Mouse (Mus musculus) intestine, embryonic 16.5 days (tissue): Measurements from ENCODE around the gene Pcdh9. TPM values are rescaled to one million over a fixed set of nuclear protein-coding genes. Genes with fewer than 3 reads are reported as not detected.

ENCODE experiments used
- ATAC-seq: fragments of 200-750 bp; cut with Nextera tagmentation; 2 replicates; pipeline ENCODE4 v1.8.0; 2017; ENCODE audit warnings: moderate TSS enrichment, moderate library complexity
- H3K27ac ChIP-seq: fragments of 300-500 bp; sonication (generic); 2 replicates; pipeline ENCODE4 v1.5.1; 2014; ENCODE audit warnings: mild to moderate bottlenecking, low read length
- H3K27me3 ChIP-seq: fragments of 300-500 bp; sonication (generic); replicated peaks from 2 replicates; pipeline ENCODE4 v1.6.1; 2014; ENCODE audit warnings: low read length, control low read depth, mixed read lengths; ENCODE audit not compliant: control insufficient read depth, insufficient read depth
- H3K36me3 ChIP-seq: fragments of 300-500 bp; sonication (generic); 2 replicates; pipeline ENCODE4 v1.6.1; 2014; ENCODE audit warnings: low read length, control low read depth; ENCODE audit not compliant: control insufficient read depth, insufficient read depth
- H3K4me1 ChIP-seq: fragments of 300-500 bp; sonication (generic); 2 replicates; pipeline ENCODE4 v1.6.1; 2014; ENCODE audit warnings: low read length, control low read depth, mixed read lengths; ENCODE audit not compliant: control insufficient read depth, insufficient read depth
- H3K4me2 ChIP-seq: fragments of 300-500 bp; sonication (generic); 2 replicates; pipeline ENCODE4 v1.6.1; 2014; ENCODE audit warnings: low read depth, low read length, control low read depth
- H3K4me3 ChIP-seq: fragments of 300-500 bp; sonication (generic); 2 replicates; pipeline ENCODE4 v1.5.1; 2014; ENCODE audit warnings: mild to moderate bottlenecking, low read length
- H3K9ac ChIP-seq: fragments of 300-500 bp; sonication (generic); 2 replicates; pipeline ENCODE4 v1.6.1; 2014; ENCODE audit warnings: low read depth, low read length
- H3K9me3 ChIP-seq: fragments of 300-500 bp; sonication (generic); 2 replicates; pipeline ENCODE4 v1.6.1; 2016; ENCODE audit warnings: low read length, control low read depth; ENCODE audit not compliant: control insufficient read depth
- WGBS: fragments of 180-500 bp; shearing (Covaris S2); extraction: QIAGEN DNeasy Blood & Tissue Kit; methylation state at CpG from one replicate; pipeline ENCODE4 v1.1.7; 2014; 5-methylcytosine and 5-hydroxymethylcytosine counted together
- polyA plus RNA-seq: library from polyadenylated mRNA; unstranded; fragments of >200 nt; fragmentation: Nextera tagmentation; extraction: Ambion mirVana; gene quantifications from 2 replicates; pipeline ENCODE4 v1.2.1, GENCODE M21; 2015

Gene Pcdh9
- polyA plus RNA-seq, 1 experiment from 2014 or later: 14.6 TPM

GRCm38 (mm10) chr14:93826042-93826462 lies 64.4 kb downstream of the Pcdh9 start:
- Histone ChIP-seq H3K9me3 (no peaks in the 10 kb centered on the region), H3K4me2 (no peak overlapping the region), H3K27ac (no peak overlapping the region), H3K9ac (no peak overlapping the region), H3K27me3 (no peaks in the 10 kb centered on the region), H3K36me3 (no peaks in the 10 kb centered on the region), H3K4me3 (no peak overlapping the region), H3K4me1 (no peaks in the 10 kb centered on the region)
- WGBS: 42% methylated on average over 6 of the region's 6 CpGs
- ATAC-seq: no peak

DNA sequence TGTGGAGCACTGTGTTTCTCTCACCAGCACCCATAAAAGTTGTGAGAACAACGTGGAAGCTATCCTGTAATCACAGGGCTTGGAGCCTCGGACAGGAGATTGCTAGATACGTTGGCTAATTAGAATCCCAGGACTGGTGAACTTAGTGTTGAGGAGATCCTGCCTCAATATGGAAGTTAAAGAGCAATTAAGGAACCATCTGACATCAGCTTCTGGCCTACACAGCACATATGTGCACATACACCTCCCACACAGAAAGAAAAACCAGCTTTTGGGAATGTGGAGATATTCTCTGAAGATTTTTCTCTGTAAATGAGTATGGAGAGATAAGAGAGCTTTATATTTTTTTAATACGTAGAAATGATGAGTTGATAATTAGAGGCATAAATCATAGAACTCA lies 71.6 kb downstream of the Pcdh9 start:
- Histone ChIP-seq H3K4me3 (no peak overlapping the region), H3K36me3 (no peaks in the 10 kb centered on the region), H3K4me2 (no peak overlapping the region), H3K27me3 (no peaks in the 10 kb centered on the region), H3K4me1 (no peaks in the 10 kb centered on the region), H3K27ac (no peak overlapping the region), H3K9ac (no peak overlapping the region), H3K9me3 (no peaks in the 10 kb centered on the region)
- 82% methylated on average over 4 of the region's 4 CpGs for WGBS
- no peak for ATAC-seq

DNA sequence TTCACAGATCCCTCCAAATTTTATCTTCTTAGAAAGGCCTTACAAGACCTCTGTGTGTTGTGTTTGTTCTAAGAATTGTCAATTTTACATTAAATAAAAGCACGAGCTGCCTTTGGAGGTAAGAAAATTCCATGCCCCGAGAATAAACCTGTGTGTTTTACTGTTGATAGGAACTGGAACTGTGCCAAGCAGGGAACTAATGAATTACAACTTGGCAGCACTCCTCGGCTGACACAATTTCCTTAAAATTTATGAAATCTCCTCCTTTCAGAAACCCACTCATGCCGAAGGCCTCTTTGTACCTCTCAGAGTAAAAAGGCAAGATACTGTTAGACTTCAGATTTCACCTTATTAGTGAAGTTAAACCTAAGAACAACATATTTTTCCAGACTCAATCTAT lies 72.9 kb downstream of the Pcdh9 start:
- Histone ChIP-seq H3K4me1 (no peaks in the 10 kb centered on the region), H3K27ac (no peak overlapping the region), H3K4me3 (no peak overlapping the region), H3K9ac (no peak overlapping the region), H3K36me3 (no peaks in the 10 kb centered on the region), H3K9me3 (no peaks in the 10 kb centered on the region), H3K27me3 (no peaks in the 10 kb centered on the region), H3K4me2 (no peak overlapping the region)
- 36% methylated on average over 4 of the region's 4 CpGs for WGBS
- no peak for ATAC-seq

- no peaks in the 10 kb centered on the region for H3K4me1 ChIP-seq
- no peak overlapping the region for H3K9ac ChIP-seq
- no peak overlapping the region for H3K4me2 ChIP-seq
- no peak overlapping the region for H3K27ac ChIP-seq
- H3K27me3 ChIP-seq: no peaks in the 10 kb centered on the region
- no peaks in the 10 kb centered on the region for H3K9me3 ChIP-seq
- H3K36me3 ChIP-seq: no peaks in the 10 kb centered on the region
- no peak overlapping the region for H3K4me3 ChIP-seq
- 80% methylated on average over 3 of the region's 3 CpGs for WGBS
- no peak for ATAC-seq
These were observed 95.9 kb downstream of the Pcdh9 start for GRCm38 (mm10) chr14:93794530-93794929.

DNA sequence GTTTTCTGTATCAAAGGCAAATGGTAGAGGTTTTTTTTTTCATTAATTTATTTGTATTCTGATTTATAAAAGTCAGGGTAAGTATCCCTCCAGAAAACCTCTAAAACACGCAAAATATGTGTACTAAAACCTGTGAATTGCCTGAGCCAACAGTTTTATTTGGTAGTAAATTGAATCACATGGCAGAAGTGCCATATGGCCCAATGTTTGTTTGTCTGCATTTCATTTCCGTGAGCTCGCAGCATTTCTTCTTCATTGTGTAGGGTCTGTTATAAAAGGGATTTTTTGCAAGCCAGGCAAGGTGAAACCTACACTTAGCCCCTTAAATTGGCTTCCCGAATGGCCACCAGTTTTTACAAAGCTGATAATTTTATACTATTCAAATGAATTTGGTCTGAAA lies 104.2 kb downstream of the Pcdh9 start:
- Histone ChIP-seq H3K4me3 (no peak overlapping the region), H3K9me3 (no peaks in the 10 kb centered on the region), H3K4me1 (no peaks in the 10 kb centered on the region), H3K27ac (no peak overlapping the region), H3K27me3 (no peaks in the 10 kb centered on the region), H3K4me2 (no peak overlapping the region), H3K36me3 (no peaks in the 10 kb centered on the region), H3K9ac (no peak overlapping the region)
- WGBS: 70% methylated on average over 4 of the region's 4 CpGs
- no peak for ATAC-seq

DNA sequence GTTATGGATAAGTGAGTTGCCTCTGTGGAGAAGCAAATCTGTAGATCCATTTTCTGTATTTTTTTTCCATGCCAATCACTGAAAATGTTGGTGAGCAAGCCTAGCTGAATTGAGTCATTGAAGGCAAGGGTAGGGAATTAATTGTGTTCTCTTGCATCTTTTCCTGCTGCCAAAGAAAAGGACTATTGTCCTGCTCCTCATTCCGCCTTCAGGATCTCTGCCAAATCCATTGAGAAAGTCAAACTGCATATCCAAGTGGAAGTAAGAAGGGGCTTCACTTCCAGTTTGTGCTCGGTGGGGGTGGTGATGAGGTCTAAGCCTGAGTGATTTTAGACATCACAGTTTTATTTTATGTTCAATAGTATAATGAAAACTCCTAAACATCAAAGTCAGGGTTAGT lies 105.4 kb downstream of the Pcdh9 start:
- Histone ChIP-seq H3K4me3 (no peak overlapping the region), H3K9ac (no peak overlapping the region), H3K4me2 (no peak overlapping the region), H3K27me3 (no peaks in the 10 kb centered on the region), H3K36me3 (no peaks in the 10 kb centered on the region), H3K27ac (no peak overlapping the region), H3K4me1 (no peaks in the 10 kb centered on the region), H3K9me3 (no peaks in the 10 kb centered on the region)
- no peak for ATAC-seq
- 73% methylated on average over 2 of the region's 2 CpGs for WGBS

- no peak overlapping the region for H3K9ac ChIP-seq
- no peak for ATAC-seq
- no peaks in the 10 kb centered on the region for H3K9me3 ChIP-seq
- no peak overlapping the region for H3K4me2 ChIP-seq
- no peaks in the 10 kb centered on the region for H3K36me3 ChIP-seq
- 85% methylated on average over 2 of the region's 2 CpGs for WGBS
- no peak overlapping the region for H3K4me3 ChIP-seq
- no peaks in the 10 kb centered on the region for H3K4me1 ChIP-seq
- no peaks in the 10 kb centered on the region for H3K27me3 ChIP-seq
- H3K27ac ChIP-seq: no peak overlapping the region
These were observed 127.6 kb downstream of the Pcdh9 start for GRCm38 (mm10) chr14:93762855-93763254.

GRCm38 (mm10) chr14:93734077-93734673 lies 156.3 kb downstream of the Pcdh9 start:
- Histone ChIP-seq H3K4me2 (no peak overlapping the region), H3K27ac (no peak overlapping the region), H3K4me3 (no peak overlapping the region), H3K4me1 (no peaks in the 10 kb centered on the region), H3K36me3 (no peaks in the 10 kb centered on the region), H3K9me3 (no peaks in the 10 kb centered on the region), H3K27me3 (no peaks in the 10 kb centered on the region), H3K9ac (no peak overlapping the region)
- 51% methylated on average over 10 of the region's 10 CpGs for WGBS
- peak; percentile 42; the same call in 1 of the 2 replicates for ATAC-seq

DNA sequence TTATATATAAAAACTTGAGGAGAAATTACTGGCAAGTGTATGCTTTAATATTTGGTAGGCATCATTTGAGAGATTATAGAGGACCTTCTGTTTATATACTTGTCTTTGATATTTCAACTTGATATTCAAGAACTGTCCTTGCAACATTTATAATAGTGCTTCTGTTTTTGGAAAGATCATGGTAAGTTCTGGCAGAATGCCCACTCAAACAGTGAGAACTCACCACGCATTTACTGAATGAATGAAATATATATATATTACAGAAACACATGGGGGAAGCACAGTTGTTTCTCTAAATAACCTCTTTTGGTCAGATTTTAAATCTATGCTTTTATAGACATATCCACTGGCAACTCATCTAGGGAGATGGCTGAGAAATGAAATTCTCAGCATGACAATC lies 164.7 kb downstream of the Pcdh9 start:
- no peak for ATAC-seq
- H3K27me3 ChIP-seq: no peaks in the 10 kb centered on the region
- no peak overlapping the region for H3K9ac ChIP-seq
- WGBS: 35% methylated on average over 1 of the region's 1 CpGs
- H3K4me3 ChIP-seq: no peak overlapping the region
- H3K4me2 ChIP-seq: no peak overlapping the region
- H3K27ac ChIP-seq: no peak overlapping the region
- no peaks in the 10 kb centered on the region for H3K36me3 ChIP-seq
- no peaks in the 10 kb centered on the region for H3K9me3 ChIP-seq
- no peaks in the 10 kb centered on the region for H3K4me1 ChIP-seq

GRCm38 (mm10) chr14:93719208-93719607 lies 171.3 kb downstream of the Pcdh9 start:
- 68% methylated on average over 1 of the region's 1 CpGs for WGBS
- no peak overlapping the region for H3K9ac ChIP-seq

More at GRCm38 (mm10) chr14:93719208-93719607, 171.3 kb downstream of the Pcdh9 start:
- H3K36me3 ChIP-seq: no peaks in the 10 kb centered on the region
- no peak overlapping the region for H3K27ac ChIP-seq
- no peak overlapping the region for H3K4me2 ChIP-seq
- H3K4me1 ChIP-seq: no peaks in the 10 kb centered on the region
- no peaks in the 10 kb centered on the region for H3K9me3 ChIP-seq
- no peak overlapping the region for H3K4me3 ChIP-seq
- ATAC-seq: no peak
- H3K27me3 ChIP-seq: no peaks in the 10 kb centered on the region
